Mouse (Mus musculus) hindbrain, embryonic 15.5 days (tissue): ENCODE measurements at regions not wholly inside any gene's neighbourhood (a gene's known extent, or its start where the extent isn't known, plus 50 kb on each side); places are given as distances from the start of the nearest gene placed in this dataset.

Experiments used
- ATAC-seq: fragments of 200-750 bp; cut with Nextera tagmentation; 2 replicates; pipeline ENCODE4 v1.8.0; 2017; ENCODE audit warnings: low read depth, moderate number of reproducible peaks, moderate TSS enrichment; ENCODE audit not compliant: low FRiP score
- H3K27ac ChIP-seq: fragments of 300-500 bp; sonication (generic); replicated peaks from 2 replicates; pipeline ENCODE4 v1.5.1; 2015; ENCODE audit warnings: mild to moderate bottlenecking, inconsistent platforms
- H3K27me3 ChIP-seq: fragments of 300-500 bp; sonication (generic); 2 replicates; pipeline ENCODE4 v1.6.1; 2015; ENCODE audit warnings: control low read depth, inconsistent platforms
- H3K36me3 ChIP-seq: fragments of 300-500 bp; sonication (generic); 2 replicates; pipeline ENCODE4 v1.6.1; 2015; ENCODE audit warnings: control low read depth, inconsistent platforms
- H3K4me1 ChIP-seq: fragments of 300-500 bp; sonication (generic); replicated peaks from 2 replicates; pipeline ENCODE4 v1.6.1; 2015; ENCODE audit warnings: control low read depth, inconsistent platforms
- H3K4me2 ChIP-seq: fragments of 300-500 bp; sonication (generic); 2 replicates; pipeline ENCODE4 v1.6.1; 2015; ENCODE audit warnings: moderate library complexity, mild to moderate bottlenecking, inconsistent platforms
- H3K4me3 ChIP-seq: fragments of 300-500 bp; sonication (generic); 2 replicates; pipeline ENCODE4 v1.5.1; 2015; ENCODE audit warnings: mild to moderate bottlenecking, inconsistent platforms
- H3K9ac ChIP-seq: fragments of 300-500 bp; sonication (generic); 2 replicates; pipeline ENCODE4 v1.6.1; 2015; ENCODE audit warnings: inconsistent platforms
- H3K9me3 ChIP-seq: fragments of 300-500 bp; sonication (generic); 2 replicates; pipeline ENCODE4 v1.6.1; 2016; ENCODE audit warnings: control low read depth, inconsistent platforms
- WGBS: fragments of 180-500 bp; shearing (Covaris S2); methylation state at CpG from one replicate; pipeline ENCODE4 v1.1.7; 2015; 5-methylcytosine and 5-hydroxymethylcytosine counted together

GRCm38 (mm10) chr14:46195939-46196338, 183.3 kb upstream of the Gm15217 start:
- Histone ChIP-seq H3K27ac (no peak overlapping the region), H3K36me3 (no peaks in the 10 kb centered on the region), H3K4me3 (no peak overlapping the region), H3K9ac (no peak overlapping the region), H3K27me3 (no peaks in the 10 kb centered on the region), H3K4me1 (no peaks in the 10 kb centered on the region), H3K9me3 (no peaks in the 10 kb centered on the region), H3K4me2 (no peak overlapping the region)
- WGBS = 72% methylated on average over 6 of the region's 6 CpGs
- ATAC-seq = no peak

GRCm38 (mm10) chr14:46202818-46203217, 176.4 kb upstream of the Gm15217 start:
- no peaks in the 10 kb centered on the region for H3K36me3 ChIP-seq
- no peak overlapping the region for H3K4me3 ChIP-seq
- 72% methylated on average over 4 of the region's 4 CpGs for WGBS
- no peak overlapping the region for H3K9ac ChIP-seq
- H3K4me2 ChIP-seq = no peak overlapping the region
- H3K4me1 ChIP-seq = no peaks in the 10 kb centered on the region
- no peaks in the 10 kb centered on the region for H3K27me3 ChIP-seq
- no peak for ATAC-seq
- H3K9me3 ChIP-seq = no peaks in the 10 kb centered on the region
- H3K27ac ChIP-seq = no peak overlapping the region

GRCm38 (mm10) chr14:46220483-46220882, 158.7 kb upstream of the Gm15217 start:
- Histone ChIP-seq H3K36me3 (no peaks in the 10 kb centered on the region), H3K4me3 (no peak overlapping the region), H3K9ac (no peak overlapping the region), H3K4me1 (no peaks in the 10 kb centered on the region), H3K4me2 (no peak overlapping the region), H3K9me3 (no peaks in the 10 kb centered on the region), H3K27me3 (no peaks in the 10 kb centered on the region), H3K27ac (no peak overlapping the region)
- ATAC-seq = no peak
- WGBS = 92% methylated on average over 4 of the region's 4 CpGs

DNA sequence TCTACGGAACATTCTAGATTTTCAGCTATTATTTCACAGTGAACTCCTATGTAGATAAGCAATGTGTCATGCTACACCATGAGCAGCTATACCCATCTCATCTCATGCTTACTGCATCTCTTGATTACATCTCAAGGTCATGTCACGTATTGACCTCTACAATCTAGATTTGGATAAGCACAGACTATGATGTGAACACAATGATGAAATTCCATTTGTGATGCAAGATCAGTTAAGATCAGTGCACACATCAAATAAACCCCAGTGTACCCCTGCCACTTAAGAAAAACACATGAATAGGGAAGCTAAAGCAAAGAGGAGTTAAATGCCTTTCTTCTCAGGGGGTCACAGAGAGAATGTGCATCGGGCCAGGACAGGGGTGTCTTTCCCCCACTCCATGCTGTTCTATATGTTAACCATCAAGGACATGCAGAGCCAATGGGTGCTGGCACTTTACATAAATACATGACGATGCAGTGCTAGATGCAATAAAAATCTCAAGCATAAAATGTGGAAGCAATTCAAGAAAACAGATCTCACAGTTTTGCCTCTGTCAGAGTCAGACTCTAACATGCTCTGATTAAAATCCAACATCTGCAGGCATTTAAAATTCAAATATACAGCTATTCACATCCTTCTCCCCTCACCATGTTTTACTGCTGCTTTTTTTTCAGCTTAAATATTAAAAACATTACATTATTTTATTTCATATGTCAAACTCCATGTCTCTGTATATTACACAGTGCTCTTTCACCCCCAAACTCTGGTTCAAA, 157.1 kb upstream of the Gm15217 start:
- Histone ChIP-seq H3K4me3 (no peak overlapping the region), H3K4me2 (no peak overlapping the region), H3K27ac (no peak overlapping the region), H3K9me3 (no peaks in the 10 kb centered on the region), H3K4me1 (no peaks in the 10 kb centered on the region), H3K36me3 (no peaks in the 10 kb centered on the region), H3K9ac (no peak overlapping the region), H3K27me3 (no peaks in the 10 kb centered on the region)
- 85% methylated on average over 4 of the region's 4 CpGs for WGBS
- ATAC-seq = no peak

- no peak overlapping the region for H3K27ac ChIP-seq
- no peak overlapping the region for H3K4me2 ChIP-seq
- 65% methylated on average over 6 of the region's 6 CpGs for WGBS
- no peak for ATAC-seq
- no peak overlapping the region for H3K9ac ChIP-seq
- no peaks in the 10 kb centered on the region for H3K4me1 ChIP-seq
- no peaks in the 10 kb centered on the region for H3K27me3 ChIP-seq
- no peaks in the 10 kb centered on the region for H3K9me3 ChIP-seq
- H3K4me3 ChIP-seq = no peak overlapping the region
- no peaks in the 10 kb centered on the region for H3K36me3 ChIP-seq
These were observed 156.2 kb upstream of the Gm15217 start for GRCm38 (mm10) chr14:46223008-46223407.

DNA sequence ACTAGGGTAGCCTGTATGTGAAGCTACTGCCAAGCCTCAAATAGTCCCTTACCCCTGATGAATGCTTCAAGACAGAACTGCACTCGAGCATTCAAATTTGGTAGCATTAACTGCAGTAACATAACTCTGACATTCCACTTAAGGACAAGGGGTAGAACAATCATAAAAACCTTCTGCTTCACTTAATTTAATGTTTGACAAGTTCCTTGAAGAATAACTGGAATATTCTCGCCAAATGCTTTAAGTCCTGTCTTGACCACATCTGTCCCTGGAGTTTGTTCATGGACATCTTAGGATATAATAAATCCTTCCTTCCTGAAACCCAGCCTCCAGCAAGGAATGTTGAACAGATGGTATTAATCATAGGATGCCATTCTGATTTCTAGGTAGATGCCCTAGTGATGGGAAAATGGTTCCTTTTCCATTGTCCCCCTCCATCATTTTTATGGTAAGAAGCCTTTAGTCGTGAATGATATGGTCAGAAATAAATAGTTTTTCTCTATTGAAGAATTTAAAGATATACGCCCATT, 154.7 kb upstream of the Gm15217 start:
- no peaks in the 10 kb centered on the region for H3K4me1 ChIP-seq
- H3K27ac ChIP-seq = no peak overlapping the region

GRCm38 (mm10) chr14:46225851-46226608, 153.2 kb upstream of the Gm15217 start:
- Histone ChIP-seq H3K36me3 (no peaks in the 10 kb centered on the region), H3K27me3 (no peaks in the 10 kb centered on the region), H3K9me3 (no peaks in the 10 kb centered on the region), H3K9ac (no peak overlapping the region), H3K4me1 (no peaks in the 10 kb centered on the region), H3K4me3 (no peak overlapping the region), H3K4me2 (no peak overlapping the region), H3K27ac (no peak overlapping the region)
- peak; percentile 45; the same call in 1 of the 2 replicates for ATAC-seq
- 64% methylated on average over 6 of the region's 6 CpGs for WGBS

More for the DNA sequence above, 154.7 kb upstream of the Gm15217 start:
- Histone ChIP-seq H3K9me3 (no peaks in the 10 kb centered on the region), H3K4me3 (no peak overlapping the region), H3K27me3 (no peaks in the 10 kb centered on the region), H3K36me3 (no peaks in the 10 kb centered on the region), H3K9ac (no peak overlapping the region), H3K4me2 (no peak overlapping the region)
- no peak for ATAC-seq
- WGBS = 87% methylated on average over 4 of the region's 4 CpGs

DNA sequence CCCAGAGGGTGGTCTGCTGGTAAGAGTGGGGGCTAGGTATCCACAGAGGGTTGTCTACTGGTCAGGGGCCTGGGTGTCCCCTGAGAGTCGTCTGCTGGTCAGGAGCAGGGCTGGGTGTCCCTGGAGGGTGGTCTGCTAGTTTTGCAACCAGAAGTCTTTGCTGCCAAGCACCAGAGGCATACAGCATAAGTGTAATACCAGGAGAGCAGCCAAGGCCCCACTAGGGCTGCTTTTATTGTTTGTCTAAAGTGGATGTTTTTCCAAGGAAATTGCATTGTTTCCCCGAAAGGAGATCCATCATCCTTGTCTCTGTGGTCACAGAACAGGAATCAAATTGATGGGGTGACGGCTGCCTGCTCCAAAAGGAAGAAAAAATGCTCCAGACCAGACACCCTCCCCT, 145.2 kb upstream of the Gm15217 start:
- H3K9ac ChIP-seq = no peak overlapping the region
- no peak overlapping the region for H3K4me3 ChIP-seq
- no peaks in the 10 kb centered on the region for H3K36me3 ChIP-seq
- no peaks in the 10 kb centered on the region for H3K9me3 ChIP-seq
- no peaks in the 10 kb centered on the region for H3K27me3 ChIP-seq
- H3K4me1 ChIP-seq = no peaks in the 10 kb centered on the region
- 64% methylated on average over 3 of the region's 3 CpGs for WGBS
- H3K4me2 ChIP-seq = no peak overlapping the region
- no peak for ATAC-seq
- H3K27ac ChIP-seq = no peak overlapping the region

- Histone ChIP-seq H3K9ac (no peak overlapping the region), H3K36me3 (no peaks in the 10 kb centered on the region), H3K4me1 (no peaks in the 10 kb centered on the region), H3K27me3 (no peaks in the 10 kb centered on the region), H3K4me3 (no peak overlapping the region), H3K9me3 (no peaks in the 10 kb centered on the region), H3K4me2 (no peak overlapping the region), H3K27ac (no peak overlapping the region)
- 91% methylated on average over 8 of the region's 8 CpGs for WGBS
- ATAC-seq = no peak
These were observed 144.4 kb upstream of the Gm15217 start for GRCm38 (mm10) chr14:46234835-46235234.

GRCm38 (mm10) chr14:46240046-46240800, 139.0 kb upstream of the Gm15217 start:
- no peaks in the 10 kb centered on the region for H3K9me3 ChIP-seq
- no peaks in the 10 kb centered on the region for H3K36me3 ChIP-seq
- no peak overlapping the region for H3K9ac ChIP-seq
- no peak overlapping the region for H3K27ac ChIP-seq
- no peaks in the 10 kb centered on the region for H3K4me1 ChIP-seq
- no peak overlapping the region for H3K4me3 ChIP-seq
- no peaks in the 10 kb centered on the region for H3K27me3 ChIP-seq
- 73% methylated on average over 15 of the region's 15 CpGs for WGBS
- no peak for ATAC-seq
- no peak overlapping the region for H3K4me2 ChIP-seq

GRCm38 (mm10) chr14:46240896-46241295, 138.3 kb upstream of the Gm15217 start:
- 73% methylated on average over 2 of the region's 2 CpGs for WGBS
- Histone ChIP-seq H3K4me1 (no peaks in the 10 kb centered on the region), H3K9me3 (no peaks in the 10 kb centered on the region), H3K27ac (no peak overlapping the region), H3K9ac (no peak overlapping the region), H3K4me3 (no peak overlapping the region), H3K27me3 (no peaks in the 10 kb centered on the region), H3K36me3 (no peaks in the 10 kb centered on the region), H3K4me2 (no peak overlapping the region)
- ATAC-seq = 0 out of 2 replicates have a peak, but pooled peaks have one; percentile 15
